Mouse (Mus musculus): ENCODE data around the gene Kit.

The Kit gene

DNA sequence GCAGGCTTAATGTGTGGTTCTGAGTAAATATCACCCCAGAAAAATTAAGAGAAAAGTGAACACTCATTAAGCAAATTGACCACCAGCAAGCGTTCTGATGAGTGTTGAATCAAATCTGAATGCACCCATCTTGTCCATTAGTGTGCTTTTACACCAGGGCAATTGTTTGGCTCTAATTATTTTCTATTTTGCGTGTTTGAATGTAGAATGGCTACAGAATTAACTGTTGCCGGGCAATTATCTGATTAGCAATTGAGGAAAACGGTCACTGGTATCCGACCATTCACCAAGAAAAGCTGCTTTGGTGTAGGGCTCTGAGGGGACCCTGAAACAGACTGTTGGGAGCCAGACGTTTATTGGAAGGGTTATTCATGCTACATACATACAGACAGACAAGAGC, 16.2 kb downstream of the Kit start:
- no peak for DNase-seq (ENCODE audit: low spot score)

DNA sequence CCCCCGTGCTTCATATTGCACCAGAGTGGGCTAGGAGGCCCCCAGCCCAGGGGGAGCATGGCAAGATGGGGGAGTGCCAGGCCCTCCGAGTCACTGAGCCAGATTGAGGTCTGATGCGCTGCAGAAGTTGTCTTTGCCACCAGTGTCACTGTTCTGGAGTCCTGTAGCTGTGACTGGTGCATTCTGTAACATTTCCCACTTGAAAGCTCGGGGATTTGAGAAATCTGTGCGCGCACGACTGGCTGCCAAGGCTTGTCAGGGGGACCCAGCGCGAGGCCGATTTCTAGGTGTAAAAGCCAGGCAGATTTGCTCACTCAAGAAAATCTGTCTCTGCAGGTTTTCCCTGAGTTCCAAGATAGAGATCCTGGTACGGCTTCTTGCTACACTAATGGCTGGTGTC, 16.9 kb downstream of the Kit start:
- peak; percentile 33 for DNase-seq (ENCODE audit: low spot score)

DNA sequence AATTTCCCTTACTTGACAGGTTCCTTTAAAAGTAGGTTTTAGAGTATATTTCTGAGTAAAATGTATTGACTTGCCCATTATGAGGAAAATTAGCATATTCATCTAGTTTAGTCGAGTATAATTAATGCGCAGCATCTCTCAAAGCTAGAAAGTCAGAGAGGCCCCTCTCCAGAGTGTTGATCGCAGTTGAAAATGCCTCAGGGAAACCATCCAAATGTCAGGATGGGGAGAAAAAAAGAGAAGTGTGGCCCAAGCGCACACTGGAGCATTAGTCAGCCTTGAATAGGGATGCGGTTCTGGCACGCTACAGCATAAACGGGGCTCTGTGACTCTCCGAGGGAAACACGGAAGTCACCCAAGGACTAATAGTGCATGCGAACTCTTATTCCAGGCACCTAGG, 20.6 kb downstream of the Kit start:
- DNase-seq (ENCODE audit: low spot score) = no peak

DNA sequence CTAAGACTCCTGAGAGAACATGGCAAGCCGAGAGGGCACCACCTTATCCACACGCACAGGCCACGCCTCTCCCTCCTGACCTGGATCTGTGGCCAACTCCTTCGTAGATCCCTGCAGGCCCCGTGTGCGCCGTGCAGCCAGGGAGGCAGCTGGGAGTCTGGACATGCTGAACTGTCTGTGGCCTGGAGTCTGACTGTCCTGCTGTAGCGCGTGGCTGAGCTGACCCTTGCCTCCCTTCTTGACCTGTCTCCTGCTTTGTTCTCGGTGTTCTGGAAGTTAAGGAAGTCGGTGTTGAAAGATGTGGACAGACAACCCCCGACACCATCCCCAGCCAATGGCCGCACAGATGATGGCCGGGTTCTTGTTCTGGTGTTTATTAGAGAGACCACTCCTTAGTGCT, 21.5 kb downstream of the Kit start:
- no peak for DNase-seq (ENCODE audit: low spot score)

DNA sequence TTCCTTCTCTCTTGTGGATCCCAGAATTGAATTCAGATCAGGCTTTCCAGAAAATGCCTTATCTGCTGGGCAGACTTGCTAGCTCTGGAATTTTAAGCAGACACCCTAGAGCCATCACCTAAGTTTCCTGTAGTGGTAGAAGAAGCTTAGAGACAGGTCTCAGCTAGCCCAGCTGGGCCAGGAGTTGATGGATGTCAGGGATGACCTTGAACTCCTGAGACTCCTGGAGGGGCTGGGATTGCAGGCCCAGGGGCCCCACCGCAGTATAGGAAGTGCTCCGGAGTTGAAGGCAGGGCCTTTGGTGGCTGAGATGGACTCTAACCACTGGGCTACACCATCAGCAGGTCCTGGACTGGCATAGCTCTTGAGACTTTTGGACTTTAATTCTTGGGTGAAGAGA, 22.6 kb downstream of the Kit start:
- DNase-seq (ENCODE audit: low spot score) = no peak

DNA sequence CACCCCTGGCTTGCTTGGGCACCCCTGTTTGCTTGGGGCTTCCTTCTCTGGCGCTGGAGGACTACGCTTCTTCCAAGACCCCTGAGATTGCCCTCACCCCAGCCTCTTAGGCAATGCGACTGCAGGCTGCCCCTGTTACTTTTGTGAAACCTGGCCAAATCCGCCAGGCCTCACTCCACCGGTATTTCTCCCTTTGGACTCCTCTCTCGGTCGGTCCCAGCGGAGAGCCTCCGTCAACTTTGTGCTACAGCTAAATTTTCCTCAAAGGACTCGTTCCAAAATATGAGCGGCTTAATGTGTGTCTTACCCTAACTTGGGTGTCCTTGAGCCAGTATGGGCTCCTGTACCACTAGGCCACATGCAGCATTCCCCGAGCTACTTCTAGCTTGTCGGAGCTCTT, 23.8 kb downstream of the Kit start:
- no peak for DNase-seq (ENCODE audit: low spot score)

DNA sequence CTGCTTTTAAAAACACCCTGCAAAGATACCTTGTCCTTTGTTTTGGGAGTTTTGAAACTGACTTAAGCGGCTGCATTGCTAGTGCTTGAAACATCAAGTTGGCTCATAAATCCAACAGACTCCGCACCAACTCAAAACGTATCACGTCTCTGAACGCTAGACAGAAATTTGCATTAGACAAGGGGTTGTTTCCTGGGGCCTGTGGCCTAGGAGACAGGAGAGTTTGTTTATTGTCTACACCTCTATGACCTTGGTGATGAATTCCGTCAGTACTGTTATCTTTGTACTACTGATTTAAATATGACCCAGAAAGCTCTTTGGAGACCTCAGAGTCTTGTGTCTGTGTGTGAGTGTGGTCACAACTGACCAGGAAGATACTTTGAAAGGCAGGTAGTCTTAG, 25.3 kb downstream of the Kit start:
- DNase-seq (ENCODE audit: low spot score) = no peak

DNA sequence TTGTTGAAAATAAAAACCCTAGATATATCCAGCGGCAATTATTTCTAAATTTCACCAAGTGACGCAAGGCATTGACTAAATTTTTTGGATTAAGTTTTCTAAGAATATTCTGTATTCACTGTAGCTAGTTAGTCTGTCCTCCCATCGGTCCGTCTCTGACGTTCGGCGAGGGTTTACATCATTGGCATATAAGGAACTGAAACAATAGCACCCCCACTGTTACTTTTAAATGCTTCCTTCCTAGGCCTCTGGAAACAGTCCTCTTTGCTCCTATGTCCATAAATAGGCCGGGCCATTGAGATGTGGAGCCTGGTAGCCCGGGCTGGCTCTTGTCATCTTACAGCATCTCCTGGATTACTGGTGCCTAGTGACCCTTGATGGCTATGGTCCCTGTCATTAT, 29.5 kb downstream of the Kit start:
- no peak for DNase-seq (ENCODE audit: low spot score)

DNA sequence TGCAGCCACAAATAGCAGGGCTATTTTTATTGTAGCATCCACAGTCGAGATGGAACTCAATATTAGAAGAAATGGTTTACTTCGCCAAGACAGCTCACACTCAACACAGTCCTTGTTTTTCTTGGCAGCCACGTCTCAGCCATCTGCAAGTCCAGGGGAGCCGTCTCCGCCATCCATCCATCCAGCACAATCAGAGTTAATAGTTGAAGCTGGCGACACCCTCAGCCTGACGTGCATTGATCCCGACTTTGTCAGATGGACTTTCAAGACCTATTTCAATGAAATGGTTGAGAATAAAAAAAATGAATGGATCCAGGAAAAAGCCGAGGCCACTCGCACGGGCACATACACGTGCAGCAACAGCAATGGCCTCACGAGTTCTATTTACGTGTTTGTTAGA, 32.2 kb downstream of the Kit start:
- no peak for DNase-seq (ENCODE audit: low spot score)

DNA sequence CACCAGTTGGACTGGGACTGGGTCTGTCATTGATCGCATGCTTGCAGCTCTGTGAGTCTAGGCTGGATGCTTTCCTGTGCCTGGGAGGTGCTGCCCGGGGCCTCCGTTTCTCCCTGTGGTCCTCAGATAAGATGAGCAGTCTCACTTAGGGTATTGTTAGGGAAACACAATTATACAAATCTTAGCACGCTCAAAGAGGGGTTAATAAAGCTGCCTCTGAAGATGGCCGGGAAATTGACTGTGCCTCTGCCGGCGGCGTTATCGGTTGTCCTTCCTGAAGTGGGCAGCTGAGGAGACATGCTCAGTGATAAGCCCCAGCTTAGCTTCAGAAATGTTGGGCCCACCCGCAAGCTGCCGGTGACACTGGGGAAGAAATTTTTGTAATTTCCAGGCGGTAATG, 33.3 kb downstream of the Kit start:
- DNase-seq (ENCODE audit: low spot score) = no peak

DNA sequence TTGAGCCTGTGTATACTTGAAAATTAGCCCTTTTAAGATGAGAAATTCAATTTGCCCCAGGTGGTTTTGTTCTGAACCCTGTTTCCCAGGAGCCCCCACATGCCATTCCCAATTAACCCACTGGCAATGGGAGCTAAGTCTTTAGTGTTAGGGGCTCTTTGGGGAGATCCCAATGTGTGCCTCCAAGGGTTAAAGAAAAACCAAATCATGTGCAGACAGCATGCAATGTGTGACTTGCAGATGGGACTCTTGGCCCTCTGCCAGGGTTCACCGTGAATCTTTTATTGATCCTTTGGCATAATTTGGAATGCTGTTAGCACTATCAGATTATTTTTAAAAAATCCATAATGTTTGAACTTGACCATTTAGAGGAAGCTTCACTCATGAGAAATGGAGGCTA, 37.7 kb downstream of the Kit start:
- no peak for DNase-seq (ENCODE audit: low spot score)

DNA sequence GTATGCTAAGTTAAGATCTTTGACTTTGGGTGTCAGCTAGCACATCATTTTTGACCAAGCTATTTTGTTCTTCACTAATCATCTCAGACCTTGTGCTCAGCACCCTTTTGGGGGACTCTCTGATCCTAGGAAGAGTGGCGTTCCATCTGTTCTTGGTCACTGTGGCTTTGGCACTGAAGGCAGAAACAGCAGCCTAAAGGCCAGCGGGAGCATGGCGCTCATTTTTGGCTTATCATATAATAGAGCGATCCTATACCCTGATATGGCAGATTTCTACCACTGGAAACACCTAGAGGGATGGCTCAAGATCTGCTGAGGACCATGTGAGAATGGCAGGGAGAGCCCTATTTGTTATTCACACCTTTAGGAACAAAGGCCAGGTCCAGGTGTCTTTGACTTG, 38.2 kb downstream of the Kit start:
- DNase-seq (ENCODE audit: low spot score) = no peak

DNA sequence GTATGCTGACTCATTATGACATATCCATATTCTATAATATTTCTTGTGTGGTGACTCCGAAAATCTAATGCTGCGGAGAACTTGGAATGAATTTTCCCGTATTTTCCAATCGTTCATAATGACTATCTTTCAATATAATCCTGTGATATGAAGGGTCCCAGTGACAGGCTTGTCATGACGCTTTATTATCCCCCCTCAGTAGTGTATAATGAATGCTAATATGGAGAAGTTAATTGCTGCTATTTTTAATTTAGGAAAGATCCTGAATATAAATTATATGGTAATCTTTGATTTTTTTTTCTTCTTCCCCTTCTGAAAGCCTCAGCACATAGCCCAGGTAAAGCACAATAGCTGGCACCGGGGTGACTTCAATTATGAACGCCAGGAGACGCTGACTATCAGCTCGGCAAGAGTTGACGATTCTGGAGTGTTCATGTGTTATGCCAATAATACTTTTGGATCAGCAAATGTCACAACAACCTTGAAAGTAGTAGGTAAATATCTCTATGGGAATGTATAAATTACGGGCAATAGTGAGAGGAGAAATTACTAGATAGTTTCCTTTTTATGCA, 40.4 kb downstream of the Kit start:
- DNase-seq (ENCODE audit: low spot score) = no peak

DNA sequence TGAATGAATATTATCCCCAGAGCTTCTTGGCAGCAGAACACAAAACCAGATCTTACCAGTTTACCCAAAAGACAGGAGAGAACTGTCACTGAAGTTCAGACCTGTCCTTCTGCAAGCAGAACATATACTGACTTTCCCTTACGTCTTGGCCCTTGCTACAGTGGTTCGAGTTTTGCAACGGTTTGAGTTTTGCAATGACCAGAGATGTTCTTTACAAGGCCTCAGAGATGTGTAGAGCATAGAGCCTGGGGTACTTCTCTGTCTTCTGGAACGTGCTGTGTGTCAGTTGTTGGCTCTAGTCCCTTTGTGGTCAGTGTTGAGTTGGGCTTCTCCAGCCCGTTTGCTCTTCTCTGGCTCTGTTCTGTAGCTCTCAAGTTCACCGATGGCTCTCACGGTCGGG, 40.9 kb downstream of the Kit start:
- no peak for DNase-seq (ENCODE audit: low spot score)

DNA sequence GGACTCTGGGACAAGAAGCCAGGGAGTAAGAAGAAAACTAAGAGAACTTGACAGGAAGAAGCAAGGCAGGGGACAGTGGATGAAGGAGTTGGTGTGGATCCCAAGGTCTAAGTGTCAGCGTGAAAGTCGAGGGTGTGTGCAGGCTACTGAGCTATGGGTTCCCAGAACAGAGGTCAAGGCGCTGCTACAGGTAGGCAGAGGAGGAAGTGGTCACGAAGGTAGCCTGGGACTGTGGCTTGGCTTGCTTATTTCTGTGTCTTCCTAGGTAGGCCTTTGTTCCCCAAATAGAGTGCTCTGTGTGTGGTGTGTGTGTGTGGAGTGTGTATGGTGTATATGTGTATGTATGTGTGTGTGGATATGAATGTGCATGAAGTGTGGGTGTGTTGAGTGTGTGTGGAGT, 47.7 kb downstream of the Kit start:
- no peak for DNase-seq (ENCODE audit: low spot score)

DNA sequence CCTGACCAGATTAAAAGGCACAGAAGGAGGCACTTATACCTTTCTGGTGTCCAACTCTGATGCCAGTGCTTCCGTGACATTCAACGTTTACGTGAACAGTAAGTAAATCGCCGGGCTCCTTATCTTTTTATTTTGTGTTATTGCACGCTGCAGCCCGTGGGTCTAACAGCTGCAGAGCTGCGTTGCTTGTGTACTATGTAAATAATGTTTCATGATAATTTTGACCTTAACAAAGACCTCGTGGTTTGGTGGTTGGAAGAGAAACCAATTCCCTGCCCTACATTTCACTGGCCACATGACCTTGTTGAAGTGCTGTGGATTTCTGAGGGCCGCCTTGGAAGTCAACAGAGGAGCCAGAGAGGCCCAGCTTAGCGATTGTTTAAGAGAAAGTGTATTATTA, 48.3 kb downstream of the Kit start:
- DNase-seq (ENCODE audit: low spot score) = no peak

DNA sequence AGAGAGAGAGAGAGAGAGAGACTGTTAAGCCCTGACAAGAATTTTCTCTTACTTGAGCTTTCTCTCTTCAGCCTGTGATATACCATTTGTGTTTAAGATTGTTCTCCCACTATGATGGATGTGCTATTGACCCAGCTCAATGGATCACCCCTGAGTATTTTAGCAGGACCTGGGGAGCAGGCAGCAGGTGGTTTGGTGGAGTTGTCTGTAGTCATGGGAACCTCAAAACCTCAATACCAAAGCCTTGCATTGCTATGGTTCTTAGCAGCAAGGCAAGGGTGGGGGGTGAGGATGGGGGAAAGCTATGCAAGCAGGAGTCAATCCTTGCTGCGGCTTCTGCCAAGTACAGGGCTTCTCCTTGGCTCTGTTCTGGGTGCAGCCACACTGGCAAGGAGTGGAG, 48.8 kb downstream of the Kit start:
- no peak for DNase-seq (ENCODE audit: low spot score)

DNA sequence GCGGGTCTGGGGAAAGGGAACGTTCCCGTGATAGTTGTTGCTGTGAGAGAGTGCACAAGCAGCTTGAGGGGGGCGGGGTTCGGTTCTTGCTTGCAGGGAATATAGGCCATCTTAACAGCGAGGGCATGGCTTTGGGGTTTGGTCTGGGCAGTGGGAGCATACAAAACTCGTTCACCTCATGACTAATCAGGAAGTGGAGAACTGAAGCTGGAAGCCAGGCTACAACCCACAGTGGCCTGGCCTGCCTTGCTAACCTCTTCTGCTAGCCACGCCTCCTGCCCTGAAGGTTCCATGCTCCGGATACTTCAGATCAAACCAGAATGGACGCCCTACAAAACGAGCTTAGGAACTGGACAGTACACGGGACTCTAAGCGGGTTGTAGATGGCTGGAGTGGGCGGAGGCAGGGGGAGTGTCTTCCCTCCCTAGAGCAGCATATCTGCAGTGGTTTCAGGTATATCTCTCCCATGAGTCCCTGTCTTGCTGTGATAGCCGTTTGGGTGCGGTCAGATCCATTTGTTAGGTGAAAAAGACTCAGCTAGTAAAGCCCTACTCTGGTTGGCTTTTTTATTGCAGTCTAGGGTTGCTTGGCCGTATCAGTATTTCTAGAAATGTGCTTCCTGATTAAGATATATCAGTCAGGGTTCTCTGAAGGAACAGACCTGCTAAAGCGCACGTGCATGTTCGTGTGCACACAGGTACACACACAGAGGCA, 49.4 kb downstream of the Kit start:
- no peak for DNase-seq (ENCODE audit: low spot score)

DNA sequence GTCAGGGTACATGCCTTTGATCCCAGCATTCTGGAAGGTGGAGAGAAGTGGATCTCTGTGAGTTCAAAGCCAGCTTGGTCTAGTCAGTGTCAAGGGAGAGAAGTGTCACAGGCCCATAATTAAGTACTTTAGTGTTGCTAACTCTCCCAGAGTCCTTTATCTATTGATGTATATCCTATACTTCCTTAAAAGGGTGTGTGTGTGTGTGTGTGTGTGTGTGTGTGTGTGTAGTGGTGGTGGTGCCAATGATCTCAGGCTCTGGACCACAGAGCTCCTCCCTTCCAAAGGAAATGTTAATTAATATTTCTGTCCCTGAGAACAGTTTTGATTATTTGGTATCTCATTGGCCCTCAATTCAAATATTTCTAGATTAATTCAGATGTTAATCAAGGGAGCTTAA, 50.3 kb downstream of the Kit start:
- no peak for DNase-seq (ENCODE audit: low spot score)

DNA sequence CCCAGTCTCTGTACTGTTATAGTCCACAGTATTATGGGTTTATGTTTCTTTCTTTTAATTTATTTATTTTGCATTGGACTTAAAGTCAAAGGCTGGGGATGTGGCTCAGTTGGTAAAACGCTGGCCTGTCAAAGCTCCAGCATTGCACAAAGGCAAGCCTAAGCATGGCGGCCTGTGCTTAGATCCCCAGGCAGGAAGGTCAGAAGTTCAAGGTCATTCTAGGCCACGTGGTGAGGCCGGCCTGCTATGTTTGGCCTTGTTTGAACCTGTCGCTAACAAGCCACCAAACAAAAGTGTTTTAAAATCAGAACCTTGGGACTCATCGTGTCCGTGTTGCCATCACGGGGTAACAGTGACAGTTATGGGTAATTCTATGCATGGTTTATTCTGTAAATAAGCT, 51.6 kb downstream of the Kit start:
- DNase-seq (ENCODE audit: low spot score) = no peak

DNA sequence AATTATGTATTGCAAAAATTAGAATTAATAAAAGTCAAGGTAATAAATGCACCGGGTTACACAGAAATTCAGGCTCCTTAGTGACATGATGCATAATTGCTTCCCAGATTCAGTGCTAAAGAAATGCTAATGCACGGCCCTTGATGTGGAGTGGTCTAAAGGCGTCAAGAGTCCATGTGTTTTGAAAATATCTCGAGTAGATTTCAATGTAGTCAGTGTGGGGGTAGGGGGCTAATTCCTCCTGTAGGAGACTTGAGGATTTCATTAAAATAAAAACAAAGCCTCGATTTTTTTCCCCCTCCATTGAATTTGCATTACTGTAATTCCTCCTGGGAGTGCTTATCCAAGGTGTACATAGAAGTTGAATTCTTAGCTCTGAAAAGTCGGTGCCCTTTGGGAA, 52.0 kb downstream of the Kit start:
- no peak for DNase-seq (ENCODE audit: low spot score)

DNA sequence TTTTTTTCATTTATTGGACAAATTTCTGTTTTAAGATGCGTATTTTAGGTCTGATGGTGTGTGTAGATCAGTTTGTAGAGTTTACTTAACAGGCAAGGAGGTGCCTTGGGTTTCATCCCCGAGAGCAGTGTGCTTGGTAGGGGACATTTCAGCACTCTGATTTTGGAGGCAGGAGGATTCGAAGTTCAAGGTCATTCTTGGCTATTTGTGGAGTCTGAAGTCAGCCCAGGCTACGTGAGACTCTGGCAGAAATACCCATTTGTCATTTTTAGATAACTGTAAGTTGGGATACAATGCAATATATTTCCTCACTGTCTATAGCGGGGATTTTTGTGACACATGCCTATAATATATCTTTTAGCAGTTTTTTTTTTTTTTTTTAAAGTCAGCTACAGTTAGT, 57.5 kb downstream of the Kit start:
- no peak for DNase-seq (ENCODE audit: low spot score)

DNA sequence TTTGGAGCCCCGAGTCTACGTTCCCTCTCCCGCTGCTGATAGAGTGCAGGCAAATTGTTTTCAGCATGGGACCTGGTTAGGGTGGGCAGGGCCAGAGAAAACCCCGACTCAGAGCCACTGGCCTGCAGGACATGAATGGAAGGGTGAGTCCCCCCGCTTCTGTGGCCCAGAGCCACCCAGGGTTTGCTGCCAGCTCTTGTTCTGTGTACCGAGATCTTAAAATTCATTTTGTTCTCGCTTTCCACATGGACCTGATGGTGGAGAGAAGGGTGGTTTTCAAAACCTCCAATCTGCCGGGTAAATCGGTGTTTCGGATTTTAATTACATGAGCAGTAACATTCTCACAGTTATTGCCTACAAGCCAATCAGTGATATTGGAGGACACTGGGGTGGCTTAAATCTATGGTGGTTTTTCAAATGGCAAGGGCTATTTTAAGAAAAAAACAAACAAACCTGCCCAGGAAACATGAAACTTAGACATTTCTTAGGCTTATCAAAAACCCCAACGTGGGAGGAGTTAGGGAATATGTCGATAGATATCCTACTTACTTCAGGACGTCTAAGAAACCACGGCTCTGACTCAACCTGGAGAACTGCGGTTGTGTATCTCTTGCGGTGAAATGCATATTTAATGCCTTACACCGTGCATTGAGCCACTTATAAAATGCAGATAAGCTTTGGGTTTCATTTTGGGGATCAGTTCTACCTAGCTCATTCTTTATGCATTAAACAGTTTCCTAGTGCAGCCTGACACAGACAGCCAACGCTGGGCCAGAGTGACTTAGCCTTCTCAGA, 58.3 kb downstream of the Kit start:
- DNase-seq (ENCODE audit: low spot score) = no peak

DNA sequence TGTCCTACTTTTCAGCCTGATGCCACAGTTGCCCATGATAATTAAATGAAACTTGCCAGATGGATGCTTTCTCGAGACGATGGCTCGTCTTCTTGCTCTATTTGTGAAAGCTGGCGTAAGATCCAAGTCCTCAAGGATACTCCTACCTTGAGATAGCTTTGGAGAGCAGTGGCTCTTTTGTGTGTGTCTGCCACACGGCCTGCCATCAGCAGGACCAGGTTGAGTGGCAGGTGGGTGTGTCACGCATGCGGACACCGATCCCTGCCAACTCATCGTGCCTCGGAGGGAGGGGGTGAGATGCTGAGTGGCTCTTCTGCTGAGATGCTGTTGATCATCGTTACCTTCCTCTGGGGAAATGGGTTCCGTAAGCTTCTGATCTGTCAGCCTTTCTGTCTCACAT, 60.7 kb downstream of the Kit start:
- DNase-seq (ENCODE audit: low spot score) = peak; percentile 37

Data from retina, embryonic 14.5 days (tissue).